Mouse (Mus musculus) embryonic facial prominence, embryonic 13.5 days (tissue): ENCODE measurements around the gene Ptbp2. TPM values are rescaled to one million over a fixed set of nuclear protein-coding genes. Genes with fewer than 3 reads are reported as not detected.

Source experiments
- microRNA-seq: library from miRNA; unstranded; fragments of <30 nt; microRNA quantifications from one replicate; pipeline ENCODE4, GENCODE M21; 2016
- polyA plus RNA-seq: library from polyadenylated mRNA; unstranded; fragments of >200 nt; fragmentation: Nextera tagmentation; extraction: Ambion mirVana; gene quantifications from 2 replicates; pipeline ENCODE4 v1.2.1, GENCODE M21; 2015

Gene Ptbp2
- polyA plus RNA-seq, 1 experiment from 2014 or later, result 109 TPM

Small RNA genes within 50 kb of the gene (microRNA-seq; reads per million reads assigned to microRNA genes)
- gene Gm24744, result not detected
